Mouse (Mus musculus) small intestine, adult 2 months (tissue): ENCODE results near the gene 9130409I23Rik. TPM values are rescaled to one million over a fixed set of nuclear protein-coding genes. Genes with fewer than 3 reads are reported as not detected.
"Not testable (repeated sequence)": the region's sequence is repeated elsewhere in the genome, so short reads cannot be mapped to it uniquely, and the experiment has no call there.

ENCODE experiments used
- H3K27ac ChIP-seq: fragments of 200-500 bp; 2 replicates; pipeline ENCODE4 v1.5.1; 2012; ENCODE audit warnings: low read depth, low read length, control low read depth, inconsistent platforms; ENCODE audit not compliant: insufficient read depth
- H3K27me3 ChIP-seq: fragments of 200-500 bp; 2 replicates; pipeline ENCODE4 v1.6.1; 2012; ENCODE audit warnings: mild to moderate bottlenecking, moderate library complexity, low read length, inconsistent platforms; ENCODE audit not compliant: control insufficient read depth, insufficient read depth
- H3K36me3 ChIP-seq: fragments of 200-500 bp; 2 replicates; pipeline ENCODE4 v1.6.1; 2012; ENCODE audit warnings: mild to moderate bottlenecking, low read length, control low read depth, inconsistent platforms; ENCODE audit not compliant: control insufficient read depth, insufficient read depth
- H3K4me1 ChIP-seq: fragments of 200-500 bp; 2 replicates; pipeline ENCODE4 v1.6.1; 2012; ENCODE audit warnings: low read length, inconsistent platforms, mixed read lengths; ENCODE audit not compliant: control insufficient read depth, insufficient read depth, insufficient read length
- H3K4me3 ChIP-seq: fragments of 200-500 bp; 2 replicates; pipeline ENCODE4 v1.5.1; 2012; ENCODE audit warnings: low read depth, mild to moderate bottlenecking, control low read depth, inconsistent platforms, low read length, moderate library complexity
- CTCF ChIP-seq: fragments of 200-500 bp; IDR thresholded peaks from 2 replicates; pipeline ENCODE4 v1.5.1; 2012; ENCODE audit warnings: low read depth, mild to moderate bottlenecking, control low read depth, inconsistent platforms, low read length, moderate library complexity, mixed read lengths; ENCODE audit not compliant: insufficient replicate concordance, insufficient read length; ENCODE audit errors: extremely low read depth
- POLR2A ChIP-seq: fragments of 200-500 bp; IDR thresholded peaks from 2 replicates; pipeline ENCODE4 v1.6.1; 2012; ENCODE audit warnings: low read depth, mild to moderate bottlenecking, control low read depth, inconsistent platforms, low read length, moderate library complexity
- WGBS: fragments of 180-500 bp; shearing (Covaris S2); methylation state at CpG from one replicate; pipeline ENCODE4 v1.1.7; 2018; 5-methylcytosine and 5-hydroxymethylcytosine counted together
- polyA plus RNA-seq: library from polyadenylated mRNA; depleted of rRNA; stranded (reverse); fragments of >200 nt; gene quantifications from 2 replicates; pipeline ENCODE4 v1.2.3, GENCODE M21; 2012

9130409I23Rik gene
- polyA plus RNA-seq, 1 experiment, result not detected

DNA sequence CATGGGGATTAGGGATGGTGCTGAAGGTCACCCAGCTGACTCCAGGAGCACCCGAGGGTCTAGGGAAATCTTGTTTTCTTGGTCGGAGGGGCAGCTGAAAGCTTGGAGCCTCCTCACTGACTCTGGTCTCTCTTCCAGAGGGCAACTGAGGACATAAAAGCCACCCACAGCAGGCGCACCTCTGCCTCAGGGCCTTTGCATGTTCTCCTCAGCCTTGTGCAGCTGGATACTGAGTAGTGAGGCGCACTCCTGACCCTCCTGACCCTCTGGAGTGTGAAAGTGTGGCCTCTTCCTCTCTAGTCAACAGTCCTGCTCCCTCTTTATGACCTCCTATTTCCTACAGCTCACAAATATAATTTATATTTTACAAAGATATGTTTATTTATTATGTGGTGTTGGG is 35.0 kb upstream of the 9130409I23Rik start:
- peak overlapping the region; percentile 83 for H3K27ac ChIP-seq

DNA sequence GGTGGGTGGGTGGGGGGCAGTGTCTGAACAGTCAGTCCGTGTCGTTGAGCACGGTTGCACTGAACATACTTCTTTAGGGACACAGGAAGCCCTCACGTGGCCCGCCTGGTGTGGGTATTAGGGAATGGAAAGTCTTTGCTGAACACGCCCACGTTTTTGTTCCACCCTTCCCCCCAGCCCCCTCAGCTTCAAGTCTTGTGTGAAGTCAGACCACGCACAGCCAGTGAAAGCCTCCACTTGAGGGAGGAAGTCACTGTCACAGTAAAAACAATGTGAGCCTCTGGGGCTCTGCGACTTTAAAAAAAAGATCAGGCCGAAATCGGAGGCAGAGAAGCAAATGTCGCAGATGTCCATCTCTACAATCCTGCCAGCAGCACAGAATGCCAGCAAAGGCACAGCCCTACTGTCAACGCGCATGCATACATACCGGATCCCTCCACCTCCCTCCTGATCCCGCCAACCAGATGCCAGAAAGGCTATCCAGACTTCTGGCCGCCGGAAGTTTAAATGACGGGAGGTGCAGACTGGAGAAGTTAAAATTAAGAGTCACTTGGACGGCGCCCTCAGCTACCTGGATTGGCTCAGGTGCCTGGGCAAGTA is 34.4 kb upstream of the 9130409I23Rik start:
- Histone ChIP-seq H3K36me3 (no peaks in the 10 kb centered on the region), H3K4me3 (peak overlapping the region; percentile 76), H3K27me3 (no peaks in the 10 kb centered on the region), H3K27ac (peak overlapping the region; percentile 86), H3K4me1 (peaks cover 30% of the 10 kb centered on the region)
- TF ChIP-seq POLR2A (no peak), CTCF (no peak)
- WGBS, result 3% methylated on average over 21 of the region's 21 CpGs

More for the DNA sequence above, 35.0 kb upstream of the 9130409I23Rik start:
- Histone ChIP-seq H3K27me3 (no peaks in the 10 kb centered on the region), H3K4me3 (peak overlapping the region; percentile 3; the same call in 1 of the 2 replicates), H3K4me1 (peaks cover 25% of the 10 kb centered on the region), H3K36me3 (no peaks in the 10 kb centered on the region)
- TF ChIP-seq POLR2A, result no peak
- no peak for TF ChIP-seq CTCF
- WGBS, result 34% methylated on average over 4 of the region's 4 CpGs

DNA sequence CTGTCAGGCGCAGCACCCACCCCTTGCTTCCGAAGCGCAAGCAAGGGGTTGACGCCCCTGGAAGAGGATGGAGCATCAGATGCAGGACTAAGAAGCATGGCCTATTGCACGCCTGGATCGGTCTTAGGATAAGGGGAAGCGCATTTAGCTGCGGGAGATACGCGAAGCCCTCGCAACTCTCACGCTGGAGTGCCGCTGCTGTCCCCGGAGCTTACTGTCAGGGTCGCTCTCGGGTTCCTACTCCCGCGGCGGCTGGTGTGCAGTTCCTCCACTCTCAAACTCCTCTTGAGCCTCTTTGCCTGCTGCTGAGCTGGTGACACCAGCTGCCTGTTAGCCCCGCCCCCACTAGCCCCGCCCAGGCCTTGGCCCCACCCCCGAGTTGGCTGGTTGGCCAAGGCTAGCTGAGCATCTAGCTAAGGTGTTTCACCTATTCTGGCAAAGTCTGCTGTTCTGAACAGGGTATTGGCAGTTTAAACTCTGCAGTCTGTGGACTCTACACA is 33.8 kb upstream of the 9130409I23Rik start:
- H3K27ac ChIP-seq, result peak overlapping the region; percentile 60
- 1% methylated on average over 22 of the region's 22 CpGs for WGBS
- H3K4me1 ChIP-seq, result peaks cover 30% of the 10 kb centered on the region

DNA sequence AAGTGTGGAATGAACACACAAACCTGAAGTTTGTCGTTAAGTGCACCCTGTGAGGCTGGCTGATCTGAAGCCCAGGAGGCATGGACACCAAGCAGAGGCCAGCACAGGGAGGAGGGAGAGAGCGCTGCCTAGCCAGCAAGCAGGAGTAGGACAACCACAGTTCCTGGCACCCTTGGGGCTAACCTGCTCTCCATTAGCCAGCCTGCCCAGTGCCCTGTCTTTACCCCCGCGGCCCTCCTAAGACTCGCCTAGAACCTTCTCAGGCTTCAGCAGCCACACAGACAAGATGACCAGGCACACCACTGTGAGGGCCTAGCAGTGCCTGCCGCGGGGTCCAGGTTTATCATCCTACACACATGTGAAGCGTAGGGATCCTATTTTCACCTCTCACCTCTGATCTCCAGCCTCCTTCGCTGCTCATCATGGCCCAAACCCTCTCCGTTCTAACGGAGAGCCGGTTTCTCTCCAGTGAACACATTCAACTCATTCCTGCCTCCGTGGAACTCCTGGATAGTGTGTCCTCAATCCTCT is 33.1 kb upstream of the 9130409I23Rik start:
- H3K36me3 ChIP-seq, result no peaks in the 10 kb centered on the region
- TF ChIP-seq POLR2A (no peak), CTCF (no peak)
- no peak overlapping the region for H3K27ac ChIP-seq
- no peak overlapping the region for H3K4me3 ChIP-seq
- H3K27me3 ChIP-seq, result no peaks in the 10 kb centered on the region
- peaks cover 30% of the 10 kb centered on the region for H3K4me1 ChIP-seq
- 81% methylated on average over 13 of the region's 13 CpGs for WGBS

More for the DNA sequence above, 33.8 kb upstream of the 9130409I23Rik start:
- H3K27me3 ChIP-seq, result no peaks in the 10 kb centered on the region
- H3K4me3 ChIP-seq, result peak overlapping the region; percentile 76
- no peaks in the 10 kb centered on the region for H3K36me3 ChIP-seq
- TF ChIP-seq CTCF, result no peak
- TF ChIP-seq POLR2A, result peak; percentile 71

DNA sequence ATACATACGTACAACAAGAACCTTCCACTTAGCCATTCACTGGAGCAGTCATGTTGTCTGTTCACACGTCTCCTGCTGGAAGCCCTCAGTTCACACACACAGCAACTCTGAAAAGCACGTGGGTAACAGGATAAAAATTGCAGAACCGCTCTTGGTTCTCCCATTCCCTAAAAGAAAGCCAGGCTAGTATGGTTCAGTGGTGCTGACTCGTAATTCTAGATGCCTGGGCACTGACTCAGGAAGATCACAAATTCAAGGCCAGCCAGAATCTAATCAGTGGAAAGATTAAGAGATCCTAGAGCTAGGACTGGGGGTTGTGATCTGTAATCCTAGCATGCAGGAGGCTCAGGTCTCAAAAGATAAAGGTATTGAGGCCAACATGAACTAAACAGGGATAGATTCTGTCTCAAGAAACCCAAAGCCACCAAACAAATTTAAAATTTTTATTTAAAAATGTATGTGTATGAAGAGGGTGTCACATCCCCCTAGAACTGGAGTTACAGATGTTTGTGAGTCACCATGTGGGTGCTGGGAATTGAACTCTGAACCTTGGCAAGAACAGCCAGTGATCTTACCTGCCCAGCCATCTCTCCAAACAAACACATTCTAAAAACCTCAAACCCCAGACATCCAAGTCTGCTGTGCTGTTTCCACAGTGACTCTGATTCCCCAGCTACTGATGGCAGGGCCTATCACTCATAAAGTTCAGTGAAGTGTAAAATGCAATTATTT is 30.1 kb upstream of the 9130409I23Rik start, which contains the start of gene Ephx1:
Ephx1 (minus strand) TSS at position 149 of the 732 bp plus-strand sequence.
- Histone ChIP-seq H3K4me3 (no peak within 1 kb of the TSS), H3K27me3 (no peaks in the 10 kb centered on the region), H3K4me1 (peaks cover 15% of the 10 kb centered on the region), H3K36me3 (no peaks in the 10 kb centered on the region), H3K27ac (no peak within 1 kb of the TSS)
- TF ChIP-seq POLR2A (no peak), CTCF (no peak)
- 60% methylated on average over 5 of the region's 5 CpGs for WGBS

DNA sequence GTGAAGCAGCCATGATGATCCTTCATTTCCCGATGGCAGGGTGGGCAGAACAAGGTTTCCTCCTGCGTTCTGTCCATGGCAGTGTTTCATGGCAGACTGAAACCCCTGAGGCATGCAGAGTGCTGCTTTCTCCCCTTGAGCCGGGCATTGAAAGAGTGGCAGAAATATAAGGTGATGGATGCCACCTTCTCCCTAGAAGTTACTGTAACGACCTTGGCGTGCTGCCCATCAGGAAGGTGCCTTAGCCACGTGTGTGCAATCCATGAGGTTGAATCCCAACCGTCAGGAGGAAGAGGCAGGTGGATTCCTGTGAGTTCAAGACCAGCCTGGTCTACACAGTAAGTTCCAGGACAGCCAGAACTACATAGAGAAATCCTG is 29.6 kb upstream of the 9130409I23Rik start:
- H3K4me1 ChIP-seq, result peaks cover 12% of the 10 kb centered on the region
- TF ChIP-seq POLR2A, result no peak
- TF ChIP-seq CTCF, result no peak
- H3K36me3 ChIP-seq, result no peaks in the 10 kb centered on the region
- H3K27me3 ChIP-seq, result no peaks in the 10 kb centered on the region
- no peak overlapping the region for H3K27ac ChIP-seq
- 45% methylated on average over 7 of the region's 7 CpGs for WGBS
- H3K4me3 ChIP-seq, result no peak overlapping the region

DNA sequence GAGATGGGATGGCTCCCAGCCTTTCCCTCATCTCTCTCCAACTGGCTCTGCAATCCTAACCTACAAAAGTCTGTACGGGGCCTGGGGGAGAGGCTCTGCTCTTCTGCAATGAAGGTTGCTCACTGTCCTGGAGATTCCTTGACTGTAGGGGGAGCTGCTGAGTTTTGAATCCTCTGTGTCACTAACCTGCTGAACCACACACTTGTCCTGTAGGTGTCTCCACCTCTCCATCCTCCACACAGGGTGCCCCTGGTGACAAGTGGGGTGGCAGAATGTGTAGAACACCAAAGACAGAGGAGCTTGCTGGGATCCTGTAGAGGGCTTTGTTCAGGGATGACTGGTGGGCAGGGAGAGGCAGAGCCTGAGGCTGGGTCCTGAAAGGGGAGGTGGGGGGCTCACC is 28.8 kb upstream of the 9130409I23Rik start:
- peak; percentile 73; the same call in 1 of the 2 replicates for TF ChIP-seq CTCF
- TF ChIP-seq POLR2A, result no peak
- Histone ChIP-seq H3K4me3 (no peak overlapping the region), H3K27ac (no peak overlapping the region), H3K27me3 (no peaks in the 10 kb centered on the region), H3K4me1 (peaks cover 5% of the 10 kb centered on the region; the same call in 1 of the 2 replicates), H3K36me3 (no peaks in the 10 kb centered on the region)
- WGBS, result 4% methylated on average over 1 of the region's 1 CpGs

DNA sequence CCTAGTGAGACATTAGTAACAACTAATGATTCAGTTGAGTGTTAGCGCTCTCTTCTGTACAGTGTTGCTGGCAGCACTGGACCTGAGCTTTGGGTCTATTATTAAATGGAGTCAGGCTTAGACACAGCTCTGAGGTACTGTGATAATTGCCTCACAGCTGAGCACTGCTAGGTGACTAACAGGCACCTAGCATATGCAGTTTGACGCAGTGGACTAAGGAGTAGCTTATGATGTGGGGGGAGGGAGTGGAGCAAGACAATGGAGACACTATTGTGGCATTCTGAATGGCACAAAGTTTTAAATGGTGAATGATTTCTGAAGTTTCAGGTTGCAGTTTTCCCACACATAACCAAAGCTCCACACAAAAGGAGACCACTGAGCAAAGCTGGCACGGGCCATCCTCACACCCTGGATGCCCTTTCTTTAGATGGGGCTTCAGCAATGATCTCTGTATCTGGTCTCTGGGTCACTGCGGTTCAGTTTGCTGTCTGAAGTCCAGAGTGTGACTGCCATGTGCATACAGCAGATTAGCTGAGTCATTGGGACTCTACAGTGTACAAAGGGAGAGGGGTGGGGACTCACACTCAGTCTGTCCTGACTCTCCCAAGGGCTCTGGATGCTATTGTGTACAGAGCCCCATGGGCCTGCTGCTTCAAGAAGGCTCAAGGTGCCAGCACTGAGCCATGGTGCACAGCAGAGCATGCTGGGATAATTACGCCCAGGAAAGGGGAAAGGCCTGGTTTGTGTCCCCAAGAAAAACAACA is 15.8 kb upstream of the 9130409I23Rik start:
- H3K4me3 ChIP-seq, H3K27ac ChIP-seq, H3K27me3 ChIP-seq, H3K36me3 ChIP-seq, H3K4me1 ChIP-seq: not testable (repeated sequence)
- WGBS, result 67% methylated on average over 5 of the region's 5 CpGs
